Comparison of ENCODE assay signal across 14 mouse cellular contexts in genomic region chr5:130109348-130109747, GRCm38 (mm10).
"Had no signal": no experiment of that assay in that cellular context is flagged by ENCODE, and none has a peak within 500 bp of the region (broad histone marks: within the 10 kb centered on the region; RNA-seq: fewer than 3 reads in every experiment).

No protein-coding gene starts in this region.

- H3K27me3 ChIP-seq: liver, embryonic 13.5 days; lung, embryonic 15.5 days; midbrain, embryonic 13.5 days; neural tube, embryonic 15.5 days had no signal

- DNase-seq: kidney, adult 8-10 months; kidney, postnatal 25 days; layer of hippocampus, adult 9-11 months; liver, embryonic 13.5 days; liver, postnatal 0 days; lung, postnatal 14 days; right cerebral cortex, adult 18-20 months; right cerebral cortex, postnatal 25 days; thymus, postnatal 4 days had no signal

- H3K4me2 ChIP-seq: liver, embryonic 13.5 days; lung, embryonic 15.5 days; midbrain, embryonic 13.5 days; neural tube, embryonic 15.5 days had no signal

- H3K9ac ChIP-seq: liver, embryonic 13.5 days; liver, postnatal 0 days; lung, embryonic 15.5 days; midbrain, embryonic 13.5 days; neural tube, embryonic 15.5 days had no signal

- H3K4me1 ChIP-seq: liver, embryonic 13.5 days; lung, embryonic 15.5 days; midbrain, embryonic 13.5 days had no signal

- H3K4me3 ChIP-seq: liver, embryonic 13.5 days; lung, embryonic 15.5 days; midbrain, embryonic 13.5 days; neural tube, embryonic 15.5 days had no signal

- H3K27ac ChIP-seq: liver, embryonic 13.5 days; lung, embryonic 15.5 days; macrophage; midbrain, embryonic 13.5 days; neural tube, embryonic 15.5 days; stomach, postnatal 0 days had no signal

- H3K9me3 ChIP-seq: liver, embryonic 13.5 days; lung, embryonic 15.5 days; midbrain, embryonic 13.5 days; neural tube, embryonic 15.5 days had no signal

- ATAC-seq: liver, postnatal 0 days; midbrain, embryonic 13.5 days had no signal
